In genomic region chr7:16994400-16994799, GRCm38 (mm10) we compare ENCODE assay signal across 8 mouse cellular contexts. TPM values are rescaled to one million over a fixed set of nuclear protein-coding genes. Genes with fewer than 3 reads are reported as not detected.
DNase-seq lines count a peak whose midpoint lies in the region; ATAC-seq lines count a peak whose summit lies in the region.

No protein-coding gene starts in this region.

- WGBS in kidney, embryonic 15.5 days: 3% methylated on average over 20 of the region's 20 CpGs
- 6% methylated on average over 20 of the region's 20 CpGs for WGBS in embryonic facial prominence, embryonic 11.5 days
- WGBS in hindbrain, embryonic 13.5 days: 16% methylated on average over 20 of the region's 20 CpGs
- 2% methylated on average over 20 of the region's 20 CpGs for WGBS in midbrain, embryonic 12.5 days

- H3K27ac ChIP-seq in kidney, embryonic 15.5 days: peak overlapping the region; percentile 93
- H3K27ac ChIP-seq in embryonic facial prominence, embryonic 11.5 days (replicated peaks; ENCODE audit: low read depth, low read length): peak overlapping the region; percentile 52
- H3K27ac ChIP-seq in hindbrain, embryonic 13.5 days: peak overlapping the region; percentile 71; the same call in 1 of the 2 replicates
- peak overlapping the region; percentile 58; the same call in 1 of the 2 replicates for H3K27ac ChIP-seq in midbrain, embryonic 12.5 days (replicated peaks)

- no peaks in the 10 kb centered on the region for H3K9me3 ChIP-seq in kidney, embryonic 15.5 days (replicated peaks)
- H3K9me3 ChIP-seq in embryonic facial prominence, embryonic 11.5 days (replicated peaks; ENCODE audit: control insufficient read depth, low read length): no peaks in the 10 kb centered on the region; the same call in 1 of the 2 replicates
- H3K9me3 ChIP-seq in hindbrain, embryonic 13.5 days: no peaks in the 10 kb centered on the region
- 0 out of 2 replicates have a peak, but pooled peaks cover 2% of the 10 kb centered on the region for H3K9me3 ChIP-seq in midbrain, embryonic 12.5 days

- H3K9ac ChIP-seq in kidney, embryonic 15.5 days: peak overlapping the region; percentile 77
- peak overlapping the region; percentile 77 for H3K9ac ChIP-seq in embryonic facial prominence, embryonic 11.5 days (replicated peaks; ENCODE audit: low read length)
- H3K9ac ChIP-seq in hindbrain, embryonic 13.5 days: peak overlapping the region; percentile 67
- peak overlapping the region; percentile 66 for H3K9ac ChIP-seq in midbrain, embryonic 12.5 days (replicated peaks)

- H3K36me3 ChIP-seq in kidney, embryonic 15.5 days: peaks cover 33% of the 10 kb centered on the region
- 0 out of 2 replicates have a peak, but pooled peaks cover under 1% of the 10 kb centered on the region for H3K36me3 ChIP-seq in embryonic facial prominence, embryonic 11.5 days (replicated peaks; ENCODE audit: control insufficient read depth, insufficient read depth, low read depth, low read length)
- H3K36me3 ChIP-seq in hindbrain, embryonic 13.5 days: no peaks in the 10 kb centered on the region
- peaks cover 7% of the 10 kb centered on the region; the same call in 1 of the 2 replicates for H3K36me3 ChIP-seq in midbrain, embryonic 12.5 days

- ATAC-seq in kidney, embryonic 15.5 days (replicated peaks; ENCODE audit: low FRiP score): no peak
- no peak for ATAC-seq in embryonic facial prominence, embryonic 11.5 days (replicated peaks; ENCODE audit: insufficient number of reproducible peaks, low FRiP score, low TSS enrichment, low read depth)
- ATAC-seq in hindbrain, embryonic 13.5 days (ENCODE audit: low FRiP score): no peak
- no peak for ATAC-seq in midbrain, embryonic 12.5 days (ENCODE audit: low FRiP score, low read depth)
- ATAC-seq in CD4-positive, CD25-positive, alpha-beta regulatory T cell, adult 4 months: no peak

- DNase-seq in kidney, adult 9 months: no peak
- peak; percentile 5 for DNase-seq in embryonic facial prominence, embryonic 11.5 days (ENCODE audit: low spot score)
- DNase-seq in frontal cortex, postnatal 36 days (ENCODE audit: low spot score in 2 of 2): no peak
- DNase-seq in gastrocnemius, adult 18-20 months (ENCODE audit: low spot score): no peak

- no peaks in the 10 kb centered on the region for H3K27me3 ChIP-seq in kidney, embryonic 15.5 days
- H3K27me3 ChIP-seq in embryonic facial prominence, embryonic 11.5 days (ENCODE audit: control insufficient read depth, insufficient read depth, low read length): no peaks in the 10 kb centered on the region
- peaks cover 13% of the 10 kb centered on the region for H3K27me3 ChIP-seq in hindbrain, embryonic 13.5 days
- no peaks in the 10 kb centered on the region for H3K27me3 ChIP-seq in midbrain, embryonic 12.5 days

- peaks cover 70% of the 10 kb centered on the region for H3K4me1 ChIP-seq in kidney, embryonic 15.5 days
- H3K4me1 ChIP-seq in embryonic facial prominence, embryonic 11.5 days (ENCODE audit: control insufficient read depth, insufficient read depth, low read length): peaks cover 10% of the 10 kb centered on the region
- H3K4me1 ChIP-seq in hindbrain, embryonic 13.5 days (replicated peaks): peaks cover 59% of the 10 kb centered on the region
- H3K4me1 ChIP-seq in midbrain, embryonic 12.5 days: peaks cover 61% of the 10 kb centered on the region

- peak overlapping the region; percentile 65 for H3K4me3 ChIP-seq in kidney, embryonic 15.5 days (replicated peaks)
- peak overlapping the region; percentile 68 for H3K4me3 ChIP-seq in embryonic facial prominence, embryonic 11.5 days (ENCODE audit: low read depth, low read length)
- H3K4me3 ChIP-seq in hindbrain, embryonic 13.5 days: peak overlapping the region; percentile 41
- H3K4me3 ChIP-seq in midbrain, embryonic 12.5 days: peak overlapping the region; percentile 47

- peak overlapping the region; percentile 69 for H3K4me2 ChIP-seq in kidney, embryonic 15.5 days
- H3K4me2 ChIP-seq in embryonic facial prominence, embryonic 11.5 days (ENCODE audit: low read depth, low read length): peak overlapping the region; percentile 78
- H3K4me2 ChIP-seq in hindbrain, embryonic 13.5 days: peak overlapping the region; percentile 50
- peak overlapping the region; percentile 59 for H3K4me2 ChIP-seq in midbrain, embryonic 12.5 days (replicated peaks)

RNA-seq across cellular contexts. Expression of gene Ccdc8, which starts 1.9 kb away (rescaled TPM):
- polyA plus RNA-seq in kidney, embryonic 15.5 days (2015; fragmentation: Nextera tagmentation; extraction: Ambion mirVana): 35.7 and 41.2 TPM in 2 replicates
- 15.9 and 17.1 TPM in 2 replicates for polyA plus RNA-seq in embryonic facial prominence, embryonic 11.5 days (2014; fragmentation: Nextera tagmentation; extraction: Ambion mirVana)
- 5.5 and 5.9 TPM in 2 replicates for polyA plus RNA-seq in hindbrain, embryonic 13.5 days (2015; fragmentation: Nextera tagmentation; extraction: Ambion mirVana)
- polyA plus RNA-seq in midbrain, embryonic 12.5 days (2016; fragmentation: Nextera tagmentation; extraction: Ambion mirVana): 7.0 and 12.6 TPM in 2 replicates
- under 1 TPM; 0.94 to 0.97 TPM for total RNA-seq in gastrocnemius, adult 18-20 months (2021)
- polyA plus RNA-seq in CD4-positive, CD25-positive, alpha-beta regulatory T cell, adult 4 months (2017; shearing (Covaris generic)): under 1 TPM in 1 of 2 experiments, not detected in 1; 0.20 TPM

RNA-seq across cellular contexts. Expression of gene Gm42372, which starts 11.5 kb away (rescaled TPM):
- 0.23 and 0.31 TPM in 2 replicates for polyA plus RNA-seq in kidney, embryonic 15.5 days (2015; fragmentation: Nextera tagmentation; extraction: Ambion mirVana)
- 0.52 and 0.63 TPM in 2 replicates for polyA plus RNA-seq in embryonic facial prominence, embryonic 11.5 days (2014; fragmentation: Nextera tagmentation; extraction: Ambion mirVana)
- polyA plus RNA-seq in hindbrain, embryonic 13.5 days (2015; fragmentation: Nextera tagmentation; extraction: Ambion mirVana): 3.7 and 4.4 TPM in 2 replicates
- polyA plus RNA-seq in midbrain, embryonic 12.5 days (2016; fragmentation: Nextera tagmentation; extraction: Ambion mirVana): 1.7 and 1.8 TPM in 2 replicates
- not detected for total RNA-seq in gastrocnemius, adult 18-20 months (2021)
- polyA plus RNA-seq in CD4-positive, CD25-positive, alpha-beta regulatory T cell, adult 4 months (2017; shearing (Covaris generic)): 1 to 10 TPM; 4.8 to 4.9 TPM

RNA-seq across cellular contexts. Expression of gene Ppp5c, which starts 33.3 kb away (rescaled TPM):
- 110 and 115 TPM in 2 replicates for polyA plus RNA-seq in kidney, embryonic 15.5 days (2015; fragmentation: Nextera tagmentation; extraction: Ambion mirVana)
- 100 and 102 TPM in 2 replicates for polyA plus RNA-seq in embryonic facial prominence, embryonic 11.5 days (2014; fragmentation: Nextera tagmentation; extraction: Ambion mirVana)
- 109 and 115 TPM in 2 replicates for polyA plus RNA-seq in hindbrain, embryonic 13.5 days (2015; fragmentation: Nextera tagmentation; extraction: Ambion mirVana)
- polyA plus RNA-seq in midbrain, embryonic 12.5 days (2016; fragmentation: Nextera tagmentation; extraction: Ambion mirVana): 102 TPM in 2 replicates
- total RNA-seq in gastrocnemius, adult 18-20 months (2021): 10 to 100 TPM; 62.4 to 63.0 TPM
- polyA plus RNA-seq in CD4-positive, CD25-positive, alpha-beta regulatory T cell, adult 4 months (2017; shearing (Covaris generic)): 10 to 100 TPM; 56.6 to 76.0 TPM

RNA-seq across cellular contexts. Expression of gene Pnmal1, which starts 34.9 kb away (rescaled TPM):
- 0.58 and 0.90 TPM in 2 replicates for polyA plus RNA-seq in kidney, embryonic 15.5 days (2015; fragmentation: Nextera tagmentation; extraction: Ambion mirVana)
- polyA plus RNA-seq in embryonic facial prominence, embryonic 11.5 days (2014; fragmentation: Nextera tagmentation; extraction: Ambion mirVana): 5.3 and 6.6 TPM in 2 replicates
- 42.0 and 44.5 TPM in 2 replicates for polyA plus RNA-seq in hindbrain, embryonic 13.5 days (2015; fragmentation: Nextera tagmentation; extraction: Ambion mirVana)
- polyA plus RNA-seq in midbrain, embryonic 12.5 days (2016; fragmentation: Nextera tagmentation; extraction: Ambion mirVana): 28.8 and 34.8 TPM in 2 replicates
- not detected for total RNA-seq in gastrocnemius, adult 18-20 months (2021)
- polyA plus RNA-seq in CD4-positive, CD25-positive, alpha-beta regulatory T cell, adult 4 months (2017; shearing (Covaris generic)): not detected

RNA-seq across cellular contexts. Expression of gene Pnmal2, which starts 49.9 kb away (rescaled TPM):
- 7.7 and 9.2 TPM in 2 replicates for polyA plus RNA-seq in kidney, embryonic 15.5 days (2015; fragmentation: Nextera tagmentation; extraction: Ambion mirVana)
- polyA plus RNA-seq in embryonic facial prominence, embryonic 11.5 days (2014; fragmentation: Nextera tagmentation; extraction: Ambion mirVana): 3.7 and 4.2 TPM in 2 replicates
- 110 and 117 TPM in 2 replicates for polyA plus RNA-seq in hindbrain, embryonic 13.5 days (2015; fragmentation: Nextera tagmentation; extraction: Ambion mirVana)
- 49.3 and 55.3 TPM in 2 replicates for polyA plus RNA-seq in midbrain, embryonic 12.5 days (2016; fragmentation: Nextera tagmentation; extraction: Ambion mirVana)
- total RNA-seq in gastrocnemius, adult 18-20 months (2021): under 1 TPM; 0.50 to 0.64 TPM
- not detected for polyA plus RNA-seq in CD4-positive, CD25-positive, alpha-beta regulatory T cell, adult 4 months (2017; shearing (Covaris generic))
